Mouse (Mus musculus) megakaryocyte, embryonic 14.5 days (primary cell): ENCODE data around the gene Wrap53. TPM values are rescaled to one million over a fixed set of nuclear protein-coding genes. Genes with fewer than 3 reads are reported as not detected.
"Not testable (repeated sequence)": the region's sequence is repeated elsewhere in the genome, so short reads cannot be mapped to it uniquely, and the experiment has no call there.

Source experiments
- H3K27me3 ChIP-seq: replicated peaks from 2 replicates; pipeline ENCODE3; 2012; ENCODE audit warnings: inconsistent platforms
- H3K36me3 ChIP-seq: replicated peaks from 2 replicates; pipeline ENCODE3; 2012; ENCODE audit warnings: low read length, inconsistent platforms, mixed read lengths
- H3K4me1 ChIP-seq: 2 replicates; pipeline ENCODE4 v1.6.1; 2012; ENCODE audit warnings: inconsistent platforms
- H3K4me3 ChIP-seq: replicated peaks from 2 replicates; pipeline ENCODE3; 2012; ENCODE audit warnings: moderate library complexity, mild to moderate bottlenecking, inconsistent platforms
- H3K9me3 ChIP-seq: 2 replicates; pipeline ENCODE4 v1.6.1; 2012; ENCODE audit warnings: inconsistent platforms
- FLI1 ChIP-seq: IDR thresholded peaks from 2 replicates; pipeline ENCODE4 v1.6.1; 2012; ENCODE audit warnings: low read length, inconsistent platforms, mixed read lengths
- GATA1 ChIP-seq: IDR thresholded peaks from 3 replicates; pipeline ENCODE4 v1.6.1; 2012; ENCODE audit warnings: mixed read lengths, low read length, inconsistent platforms, borderline replicate concordance
- polyA plus RNA-seq: library from polyadenylated mRNA; stranded (reverse); fragments of >175 nt; gene quantifications from 2 replicates; pipeline ENCODE4 v1.2.3, GENCODE M21; 2012; ENCODE audit warnings: low replicate concordance; ENCODE audit not compliant: insufficient read depth

Wrap53 gene
- polyA plus RNA-seq, 1 experiment, result 19.7 TPM

DNA sequence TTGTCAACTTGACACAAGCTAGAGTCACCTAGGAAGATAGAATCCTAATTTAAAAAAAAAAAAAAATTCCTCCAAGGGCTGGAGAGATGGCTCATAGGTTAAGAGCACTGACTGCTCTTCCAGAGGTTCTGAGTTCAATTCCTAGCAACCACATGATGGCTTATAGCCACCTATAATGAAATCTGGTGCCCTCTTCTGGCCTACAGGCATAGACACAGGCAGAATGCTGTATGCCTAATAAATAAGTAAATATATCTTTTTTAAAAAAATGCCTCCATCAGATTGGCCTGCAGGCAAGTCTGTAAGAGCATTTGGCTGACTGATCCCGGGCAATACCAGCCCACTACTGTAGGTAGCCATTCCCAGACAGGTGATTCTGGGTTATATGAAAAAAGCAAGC, 45.1 kb downstream of the Wrap53 start:
- peaks cover 1% of the 10 kb centered on the region for H3K4me1 ChIP-seq
- H3K27me3 ChIP-seq, result peaks cover 24% of the 10 kb centered on the region
- no peak for TF ChIP-seq FLI1
- TF ChIP-seq GATA1, result no peak
- H3K9me3 ChIP-seq, result no peaks in the 10 kb centered on the region
- no peak overlapping the region for H3K4me3 ChIP-seq
- H3K36me3 ChIP-seq, result no peaks in the 10 kb centered on the region

DNA sequence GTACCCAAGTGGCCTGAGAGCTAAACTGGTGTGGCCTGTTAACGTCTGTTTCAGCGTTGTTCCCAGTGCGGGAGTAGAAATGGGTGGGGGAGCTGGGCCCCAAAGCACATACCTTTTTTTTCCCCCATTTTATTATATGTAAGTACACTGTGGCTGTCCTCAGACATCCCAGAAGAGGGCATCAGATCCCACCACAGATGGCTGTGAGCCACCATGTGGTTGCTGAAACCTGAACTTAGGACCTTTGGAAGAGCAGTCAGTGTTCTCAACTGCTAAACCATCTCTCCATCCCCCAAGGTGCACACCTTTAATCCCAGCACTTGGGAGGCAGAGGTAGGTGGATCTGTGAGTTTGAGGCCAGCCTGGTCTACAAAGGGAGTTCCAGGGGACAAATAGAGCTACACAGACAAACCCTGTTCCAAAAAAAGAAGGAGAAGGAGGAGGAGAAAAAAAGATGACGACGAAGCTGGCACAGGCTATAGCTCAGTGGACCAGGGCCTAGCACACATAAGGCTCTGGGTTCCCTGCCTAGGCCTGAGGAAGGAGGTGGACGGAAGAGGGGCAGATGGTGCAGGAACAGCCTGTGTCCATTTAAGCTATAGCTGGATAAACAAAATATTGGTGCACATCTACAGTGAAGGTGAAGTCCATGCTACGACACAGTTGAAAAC, 47.4 kb downstream of the Wrap53 start:
- no peak for TF ChIP-seq FLI1
- no peak for TF ChIP-seq GATA1
- Histone ChIP-seq H3K27me3 (peaks cover 24% of the 10 kb centered on the region), H3K4me1 (peaks cover 14% of the 10 kb centered on the region), H3K36me3 (no peaks in the 10 kb centered on the region), H3K9me3 (no peaks in the 10 kb centered on the region), H3K4me3 (no peak overlapping the region)

DNA sequence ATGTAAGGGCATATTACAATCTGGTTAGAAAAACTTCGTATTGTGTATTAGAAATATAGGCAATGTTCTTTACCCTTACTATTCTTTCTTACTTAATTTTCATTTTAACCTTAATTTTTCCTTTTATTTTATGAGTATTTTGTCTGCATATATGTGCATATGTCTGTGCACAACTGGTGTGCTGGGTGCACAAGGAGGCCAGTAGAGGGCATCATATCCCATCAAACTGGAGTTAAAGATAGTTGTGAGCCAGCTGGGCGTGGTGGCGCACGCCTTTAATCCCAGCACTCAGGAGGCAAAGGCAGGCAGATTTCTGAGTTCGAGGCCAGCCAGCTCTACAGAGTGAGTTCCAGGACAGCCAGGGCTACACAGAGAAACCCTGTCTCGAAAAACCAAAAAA, 49.3 kb downstream of the Wrap53 start:
- H3K9me3 ChIP-seq, H3K4me3 ChIP-seq, H3K36me3 ChIP-seq: not testable (repeated sequence)
- H3K4me1 ChIP-seq, result peaks cover 21% of the 10 kb centered on the region
- peaks cover 30% of the 10 kb centered on the region for H3K27me3 ChIP-seq

DNA sequence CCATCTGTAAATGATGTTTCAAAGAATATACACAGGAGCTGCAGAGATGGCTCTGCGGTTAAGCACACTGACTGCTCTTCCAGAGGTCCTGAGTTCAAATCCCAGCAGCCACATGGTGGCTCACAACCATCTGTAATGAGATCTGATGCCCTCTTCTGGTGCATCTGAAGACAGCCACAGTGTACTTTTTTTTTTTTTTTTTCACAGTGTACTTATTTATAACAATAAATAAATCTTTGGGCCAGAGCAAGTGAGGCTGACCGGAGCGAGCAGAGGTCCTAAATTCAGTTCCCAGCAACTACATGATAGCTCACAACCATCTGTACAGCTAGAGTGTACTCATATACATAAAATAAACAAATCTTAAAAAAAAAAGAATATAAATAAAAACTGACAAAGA, 49.8 kb downstream of the Wrap53 start:
- peaks cover 21% of the 10 kb centered on the region for H3K4me1 ChIP-seq
- H3K27me3 ChIP-seq, result peaks cover 31% of the 10 kb centered on the region
- not testable (repeated sequence) for H3K4me3 ChIP-seq, H3K36me3 ChIP-seq, H3K9me3 ChIP-seq

DNA sequence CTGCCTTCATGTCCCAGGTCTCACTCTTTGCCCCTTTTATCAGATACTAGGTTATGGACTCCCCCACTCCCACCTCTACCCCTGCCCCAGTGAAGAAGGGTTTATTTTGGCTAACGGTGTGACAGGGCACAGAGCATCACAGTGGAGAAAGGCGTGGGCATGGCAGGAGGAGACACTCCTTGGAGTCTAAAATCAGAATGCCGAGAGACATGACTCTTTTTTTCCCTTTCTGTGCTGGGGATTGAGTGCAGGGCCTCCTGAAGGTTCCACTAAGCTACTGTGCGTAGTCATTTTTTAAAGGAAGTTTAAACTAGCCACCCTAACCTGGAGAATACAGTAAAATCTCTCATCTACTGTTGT, 52.0 kb downstream of the Wrap53 start:
- H3K27me3 ChIP-seq, result peaks cover 44% of the 10 kb centered on the region
- TF ChIP-seq FLI1 (no peak), GATA1 (no peak)
- no peaks in the 10 kb centered on the region for H3K9me3 ChIP-seq
- no peaks in the 10 kb centered on the region for H3K36me3 ChIP-seq
- peaks cover 21% of the 10 kb centered on the region for H3K4me1 ChIP-seq
- no peak overlapping the region for H3K4me3 ChIP-seq

DNA sequence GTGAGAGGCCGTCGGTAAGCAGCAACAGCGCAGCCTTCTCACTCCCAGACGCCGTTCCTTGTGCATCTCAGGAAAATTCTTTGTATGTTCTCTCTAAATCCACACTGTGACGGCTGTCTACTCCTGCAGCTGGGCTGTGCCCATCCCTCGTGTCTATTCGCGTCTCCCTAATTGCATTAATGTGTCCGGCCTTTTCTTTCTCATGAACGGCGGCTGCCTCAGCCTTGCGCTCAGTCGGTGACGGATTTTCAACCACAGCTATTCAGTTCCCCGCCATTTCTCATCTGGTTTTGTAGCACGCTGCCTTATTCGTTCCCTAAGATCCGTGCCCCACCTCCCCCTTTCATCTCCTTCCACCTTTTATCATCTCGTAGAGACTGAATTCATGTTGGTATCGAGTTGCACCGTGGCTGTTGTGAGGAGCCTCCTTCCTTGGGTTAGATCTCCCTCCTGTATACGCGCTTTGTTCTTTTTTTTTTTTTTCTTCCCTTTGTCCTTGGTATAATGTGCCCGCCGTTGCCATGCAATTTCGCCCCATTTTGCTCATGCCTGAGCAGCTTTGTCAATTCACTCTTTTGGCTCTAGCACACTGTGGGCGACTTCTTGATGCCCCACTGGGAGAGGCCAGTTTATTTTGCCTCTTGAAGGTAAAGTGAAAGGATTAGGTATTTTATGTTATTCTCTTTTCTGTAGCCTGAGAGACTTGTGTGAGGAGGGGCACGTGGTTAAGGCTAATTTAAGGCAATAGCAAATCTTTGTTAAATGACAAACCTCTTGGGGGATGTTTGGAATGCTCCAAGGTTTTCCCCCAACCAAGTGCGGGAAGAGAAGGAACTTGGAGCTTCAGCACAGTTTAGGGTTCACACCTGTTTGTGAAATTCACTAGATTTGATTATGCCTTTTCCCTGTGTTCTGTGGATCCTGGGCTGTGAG, 52.7 kb downstream of the Wrap53 start:
- Histone ChIP-seq H3K4me3 (no peak overlapping the region), H3K36me3 (no peaks in the 10 kb centered on the region), H3K4me1 (peaks cover 21% of the 10 kb centered on the region), H3K27me3 (peaks cover 44% of the 10 kb centered on the region), H3K9me3 (no peaks in the 10 kb centered on the region)
- TF ChIP-seq FLI1 (no peak), GATA1 (no peak)

DNA sequence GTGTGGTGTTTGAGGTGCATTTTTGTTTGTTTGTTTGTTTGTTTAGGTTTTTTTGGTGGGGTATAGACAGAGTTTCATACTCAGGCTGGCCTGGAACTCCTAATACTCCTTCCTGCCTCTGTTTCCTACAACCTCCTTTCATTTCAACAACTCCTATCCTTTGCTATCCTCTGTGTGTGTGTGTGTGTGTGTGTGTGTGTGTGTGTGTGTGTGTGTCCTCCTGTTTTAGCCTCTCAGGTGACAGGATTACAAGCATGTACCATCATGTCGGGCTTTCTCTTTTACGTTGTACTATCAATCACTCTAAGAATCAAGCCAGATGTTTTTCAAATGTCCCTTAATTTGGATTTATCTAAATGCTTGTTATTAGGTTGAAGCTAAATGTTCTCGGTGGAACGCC, 53.4 kb downstream of the Wrap53 start:
- TF ChIP-seq FLI1, result no peak
- no peak for TF ChIP-seq GATA1
- Histone ChIP-seq H3K9me3 (no peaks in the 10 kb centered on the region), H3K36me3 (no peaks in the 10 kb centered on the region), H3K4me1 (peaks cover 22% of the 10 kb centered on the region), H3K27me3 (peaks cover 46% of the 10 kb centered on the region), H3K4me3 (no peak overlapping the region)

DNA sequence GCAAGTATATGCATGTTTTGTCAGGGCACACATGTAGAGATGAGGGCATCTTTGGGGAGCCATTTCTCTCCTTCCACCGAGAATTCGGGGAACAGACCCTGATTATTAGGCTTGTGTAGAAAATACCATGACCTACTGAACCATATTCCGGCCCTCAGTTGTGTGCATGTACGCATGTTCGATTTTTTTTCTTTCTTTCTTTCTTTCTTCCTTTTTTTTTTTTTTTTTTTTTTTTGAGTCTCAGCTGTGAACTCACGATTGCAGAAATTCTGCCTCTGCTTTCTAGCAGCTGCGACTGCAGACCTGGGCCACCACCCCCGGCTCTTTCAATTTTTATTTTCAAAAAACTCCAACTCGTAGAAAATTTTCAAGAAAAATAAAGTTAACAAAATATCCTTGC, 54.4 kb downstream of the Wrap53 start:
- Histone ChIP-seq H3K4me1 (peaks cover 32% of the 10 kb centered on the region), H3K4me3 (no peak overlapping the region), H3K9me3 (no peaks in the 10 kb centered on the region), H3K36me3 (no peaks in the 10 kb centered on the region), H3K27me3 (peaks cover 56% of the 10 kb centered on the region)
- TF ChIP-seq GATA1 (no peak), FLI1 (no peak)

DNA sequence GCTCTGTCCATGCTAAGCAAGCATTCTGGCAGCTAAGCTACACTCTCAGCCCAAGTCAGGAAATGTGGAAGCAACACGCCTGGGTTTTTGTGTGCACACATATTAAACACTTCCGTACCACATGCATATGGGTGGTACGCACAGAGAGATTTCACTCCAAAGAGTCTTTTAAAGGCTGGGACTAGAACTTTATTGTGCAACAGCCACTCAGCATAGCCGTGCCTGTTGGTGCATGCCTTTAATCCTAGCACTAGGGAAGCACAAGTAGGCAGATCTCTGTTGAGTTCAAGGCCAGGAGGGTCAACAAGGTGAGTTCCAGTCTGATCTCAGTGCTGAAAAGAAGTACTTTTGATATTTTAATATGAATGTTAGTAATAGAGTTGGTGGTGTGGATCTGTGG, 56.4 kb downstream of the Wrap53 start:
- peaks cover 61% of the 10 kb centered on the region for H3K27me3 ChIP-seq
- no peaks in the 10 kb centered on the region for H3K36me3 ChIP-seq
- peaks cover 28% of the 10 kb centered on the region for H3K4me1 ChIP-seq
- H3K4me3 ChIP-seq, result no peak overlapping the region
- no peak for TF ChIP-seq GATA1
- no peak for TF ChIP-seq FLI1
- no peaks in the 10 kb centered on the region for H3K9me3 ChIP-seq

DNA sequence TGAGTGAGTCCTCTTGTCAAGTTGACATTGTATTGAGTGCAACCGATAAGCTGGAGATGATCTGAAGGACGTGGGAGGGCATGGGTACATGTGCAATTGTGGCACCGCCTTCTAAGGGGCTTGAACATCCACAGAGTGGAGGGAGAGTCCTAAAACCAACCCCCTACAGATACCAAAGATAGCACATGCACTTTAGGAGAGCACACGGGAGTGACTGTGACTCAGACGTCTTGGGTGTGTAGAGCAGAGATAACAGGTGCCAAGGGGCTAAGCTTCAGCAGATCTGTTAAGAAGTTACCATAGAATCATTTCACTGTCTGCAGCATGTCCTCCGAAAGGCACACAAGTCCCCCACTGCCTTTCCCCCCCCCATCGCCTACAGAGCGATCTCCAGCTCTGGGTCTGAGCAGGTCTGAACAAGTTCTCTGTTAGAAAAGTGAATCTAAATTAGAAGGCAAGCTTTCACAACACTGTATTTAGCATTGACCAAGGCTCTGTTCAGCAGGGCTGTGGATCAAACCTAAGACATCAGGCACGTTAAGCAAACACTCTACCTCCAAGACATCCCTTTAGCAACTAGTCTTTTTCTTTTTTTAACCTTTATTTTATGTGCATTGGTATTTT, 58.4 kb downstream of the Wrap53 start:
- TF ChIP-seq GATA1 (no peak), FLI1 (no peak)
- no peak overlapping the region for H3K4me3 ChIP-seq

More for the DNA sequence above, 58.4 kb downstream of the Wrap53 start:
- H3K27me3 ChIP-seq, result peaks cover 65% of the 10 kb centered on the region
- H3K36me3 ChIP-seq, result no peaks in the 10 kb centered on the region
- peaks cover 18% of the 10 kb centered on the region for H3K4me1 ChIP-seq
- no peaks in the 10 kb centered on the region for H3K9me3 ChIP-seq
